Mouse (Mus musculus): ENCODE measurements around the gene Dnah2. TPM values are rescaled to one million over a fixed set of nuclear protein-coding genes. Genes with fewer than 3 reads are reported as not detected.

Dnah2 gene
- polyA plus RNA-seq, 1 experiment from 2014 or later = 0.87 TPM

DNA sequence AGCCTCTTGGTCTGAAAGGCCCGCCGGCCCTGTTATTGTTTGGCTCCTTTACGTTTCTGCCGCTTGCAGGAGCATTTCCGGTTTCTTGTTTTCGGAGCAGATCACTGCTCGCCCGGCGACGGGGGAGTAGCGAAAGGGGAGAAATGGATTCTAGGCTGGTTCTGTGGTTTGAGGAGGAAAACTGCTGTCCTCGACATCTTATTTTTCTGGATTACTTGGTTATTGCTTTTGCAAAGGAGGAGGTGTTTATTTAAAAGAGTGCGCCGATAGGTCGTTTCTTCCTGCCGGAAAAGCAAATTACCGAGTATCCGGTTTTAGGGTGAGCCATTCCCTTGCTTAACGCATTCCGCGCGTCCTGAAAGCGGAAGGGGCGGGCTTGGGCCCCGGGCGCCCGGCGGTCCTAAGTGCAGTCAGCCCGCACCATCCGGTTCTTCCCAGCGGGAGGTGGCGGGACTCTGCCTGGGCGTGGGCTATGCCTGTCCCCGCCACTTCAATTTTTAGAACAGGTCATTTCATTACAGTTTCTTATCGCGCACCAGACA is 32.3 kb upstream of the Dnah2 start:
- H3K27ac ChIP-seq = peak overlapping the region; percentile 94
- WGBS = under 1% methylated on average over 36 of the region's 36 CpGs
- H3K9ac ChIP-seq = peak overlapping the region; percentile 72
- no peaks in the 10 kb centered on the region for H3K36me3 ChIP-seq
- peak overlapping the region; percentile 64 for H3K4me3 ChIP-seq (replicated peaks)
- peaks cover 28% of the 10 kb centered on the region for H3K4me1 ChIP-seq (replicated peaks)
- ATAC-seq = peak; percentile 83
- H3K4me2 ChIP-seq (replicated peaks) = peak overlapping the region; percentile 83
- H3K27me3 ChIP-seq (replicated peaks) = no peaks in the 10 kb centered on the region
- H3K9me3 ChIP-seq = no peaks in the 10 kb centered on the region

GRCm38 (mm10) chr11:69580572-69581146 is 31.7 kb upstream of the Dnah2 start:
- Histone ChIP-seq H3K4me2 (replicated peaks) (peak overlapping the region; percentile 83), H3K4me3 (replicated peaks) (peak overlapping the region; percentile 64), H3K27me3 (replicated peaks) (no peaks in the 10 kb centered on the region), H3K9me3 (no peaks in the 10 kb centered on the region), H3K36me3 (no peaks in the 10 kb centered on the region), H3K27ac (peak overlapping the region; percentile 94), H3K4me1 (replicated peaks) (peaks cover 28% of the 10 kb centered on the region), H3K9ac (peak overlapping the region; percentile 72)
- ATAC-seq = peak; percentile 5; the same call in 1 of the 2 replicates
- WGBS = under 1% methylated on average over 25 of the region's 25 CpGs

DNA sequence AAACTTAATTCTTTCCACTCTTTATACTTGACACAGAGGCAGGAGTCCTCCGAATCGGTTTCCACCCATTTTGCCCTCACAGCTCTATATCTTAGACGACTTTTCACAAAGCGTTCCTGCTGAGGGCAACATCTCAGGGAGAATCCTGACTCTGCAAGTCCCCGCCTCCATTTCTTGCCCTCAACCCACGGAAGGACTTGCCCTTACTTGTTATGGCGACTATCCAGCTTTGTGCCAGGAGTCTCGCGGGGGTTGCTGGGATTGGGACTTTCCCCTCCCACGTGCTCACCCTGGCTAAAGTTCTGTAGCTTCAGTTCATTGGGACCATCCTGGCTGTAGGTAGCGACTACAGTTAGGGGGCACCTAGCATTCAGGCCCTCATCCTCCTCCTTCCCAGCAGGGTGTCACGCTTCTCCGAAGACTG is 31.2 kb upstream of the Dnah2 start, which contains the start of the genes Wrap53 and Trp53:
Gene Wrap53, minus strand, starts transcription at position 165 of the 424 bp plus-strand sequence.
Gene Trp53, plus strand, starts transcription at position 269 of the 424 bp plus-strand sequence.
- under 1% methylated on average over 13 of the region's 13 CpGs for WGBS
- Histone ChIP-seq H3K36me3 (no peaks in the 10 kb centered on the region), H3K27me3 (replicated peaks) (no peaks in the 10 kb centered on the region), H3K9ac (peak within 1 kb of the TSS; percentile 72), H3K9me3 (no peaks in the 10 kb centered on the region), H3K27ac (peak within 1 kb of the TSS; percentile 94), H3K4me2 (replicated peaks) (peak within 1 kb of the TSS; percentile 83), H3K4me1 (replicated peaks) (peaks cover 28% of the 10 kb centered on the region), H3K4me3 (replicated peaks) (peak within 1 kb of the TSS; percentile 73)
- peak; percentile 68 for ATAC-seq

DNA sequence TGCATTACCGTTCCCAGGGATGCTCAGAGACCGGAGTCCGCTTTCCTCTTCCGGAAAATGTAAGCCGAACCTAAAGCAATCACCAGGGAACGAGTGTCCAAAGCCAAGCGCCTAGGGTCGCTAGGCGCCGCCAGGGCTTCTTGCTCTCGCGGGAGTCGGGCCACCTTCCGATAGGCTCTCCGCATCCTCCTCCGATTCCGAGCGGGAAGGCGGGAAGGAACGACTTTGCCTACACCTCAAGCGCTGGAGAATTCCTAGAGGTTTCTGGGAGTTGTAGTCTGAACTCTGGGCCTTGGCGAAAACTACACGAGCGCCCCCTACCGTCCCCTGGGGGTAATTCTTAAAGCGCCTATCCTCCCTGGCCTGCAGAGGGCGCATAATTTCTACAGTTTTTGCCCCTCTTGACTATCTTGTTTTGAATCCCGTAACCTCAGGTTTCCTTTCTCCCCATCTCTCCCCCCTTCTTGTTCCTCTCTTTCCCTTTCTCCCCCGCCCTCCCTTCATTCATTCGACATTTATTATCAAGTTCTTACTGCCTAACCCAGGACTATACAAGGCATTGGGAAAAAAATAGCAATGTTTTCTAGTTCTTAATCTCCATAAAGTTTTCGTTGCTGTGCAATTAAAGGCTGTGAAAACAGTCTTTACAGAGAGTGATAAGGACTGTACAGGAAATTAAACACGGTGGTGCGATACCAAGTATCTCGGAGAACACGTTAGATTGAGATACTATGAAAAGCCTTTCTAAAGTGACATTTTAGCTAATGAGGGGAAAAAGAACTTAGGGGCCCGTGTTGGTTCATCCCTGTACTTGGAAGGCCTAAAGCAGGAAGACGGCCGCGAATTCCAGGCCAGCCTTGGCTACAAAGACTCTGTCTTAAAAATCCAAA is 30.5 kb upstream of the Dnah2 start:
- ATAC-seq = peak; percentile 91
- H3K9ac ChIP-seq = peak overlapping the region; percentile 72
- H3K4me1 ChIP-seq (replicated peaks) = peaks cover 28% of the 10 kb centered on the region
- peak overlapping the region; percentile 73 for H3K4me3 ChIP-seq (replicated peaks)
- no peaks in the 10 kb centered on the region for H3K9me3 ChIP-seq
- H3K27me3 ChIP-seq (replicated peaks) = no peaks in the 10 kb centered on the region
- H3K4me2 ChIP-seq (replicated peaks) = peak overlapping the region; percentile 83
- H3K36me3 ChIP-seq = peaks cover 5% of the 10 kb centered on the region; the same call in 1 of the 2 replicates
- 1% methylated on average over 39 of the region's 39 CpGs for WGBS
- peak overlapping the region; percentile 94 for H3K27ac ChIP-seq

GRCm38 (mm10) chr11:69578301-69578700 is 29.4 kb upstream of the Dnah2 start:
- no peak for ATAC-seq
- 9% methylated on average over 15 of the region's 15 CpGs for WGBS
- H3K36me3 ChIP-seq = peaks cover 5% of the 10 kb centered on the region; the same call in 1 of the 2 replicates
- peak overlapping the region; percentile 61 for H3K9ac ChIP-seq
- H3K4me2 ChIP-seq (replicated peaks) = peak overlapping the region; percentile 83
- H3K27ac ChIP-seq = peak overlapping the region; percentile 81; the same call in 1 of the 2 replicates
- H3K27me3 ChIP-seq (replicated peaks) = no peaks in the 10 kb centered on the region
- no peaks in the 10 kb centered on the region for H3K9me3 ChIP-seq
- peak overlapping the region; percentile 73 for H3K4me3 ChIP-seq (replicated peaks)
- H3K4me1 ChIP-seq (replicated peaks) = peaks cover 28% of the 10 kb centered on the region

DNA sequence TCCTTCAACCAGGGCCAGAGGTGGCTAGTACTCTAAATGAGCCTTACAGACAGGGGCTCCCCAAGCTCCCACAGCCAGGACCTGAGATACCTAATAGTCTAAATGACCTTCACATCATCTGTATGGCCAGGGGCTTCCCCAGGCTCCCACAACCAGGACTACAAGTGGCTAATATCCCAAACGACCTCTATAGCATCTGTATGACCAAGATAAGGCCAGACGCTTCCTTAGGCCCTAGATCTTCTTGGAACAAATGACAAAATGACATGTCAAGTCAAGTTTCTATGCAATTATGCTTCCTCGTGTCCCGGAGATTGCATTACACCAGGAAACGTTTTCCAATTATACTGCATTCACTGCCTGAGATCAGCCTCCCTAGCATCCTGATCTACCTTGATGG is 27.4 kb upstream of the Dnah2 start:
- no peaks in the 10 kb centered on the region for H3K27me3 ChIP-seq (replicated peaks)
- no peak for ATAC-seq
- H3K4me1 ChIP-seq (replicated peaks) = peaks cover 15% of the 10 kb centered on the region
- 65% methylated on average over 5 of the region's 5 CpGs for WGBS
- peaks cover 5% of the 10 kb centered on the region; the same call in 1 of the 2 replicates for H3K36me3 ChIP-seq
- no peak overlapping the region for H3K9ac ChIP-seq
- H3K4me2 ChIP-seq (replicated peaks) = no peak overlapping the region
- H3K4me3 ChIP-seq (replicated peaks) = no peak overlapping the region
- no peaks in the 10 kb centered on the region for H3K9me3 ChIP-seq
- no peak overlapping the region for H3K27ac ChIP-seq

DNA sequence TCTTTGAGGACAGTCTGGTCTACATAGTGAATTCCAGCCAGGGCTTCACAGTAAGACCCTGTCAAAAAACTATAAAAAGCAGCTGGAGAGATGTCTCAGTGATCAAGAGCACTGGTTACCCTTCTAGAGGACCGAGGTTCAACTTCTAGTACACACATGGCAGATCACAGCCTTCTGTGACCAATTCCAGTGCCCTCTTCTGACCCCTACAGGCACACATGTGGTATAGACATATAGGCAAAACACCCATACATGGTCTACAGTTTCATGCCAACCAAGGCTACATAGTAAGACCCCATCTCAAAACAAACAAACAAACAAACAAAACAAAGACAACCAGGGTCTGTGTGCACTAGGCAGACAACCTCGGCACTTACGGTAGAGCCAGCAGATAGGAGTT is 26.3 kb upstream of the Dnah2 start:
- Histone ChIP-seq H3K4me2 (replicated peaks) (no peak overlapping the region), H3K36me3 (peaks cover 10% of the 10 kb centered on the region; the same call in 1 of the 2 replicates), H3K9me3 (no peaks in the 10 kb centered on the region), H3K4me3 (replicated peaks) (no peak overlapping the region), H3K27me3 (replicated peaks) (no peaks in the 10 kb centered on the region), H3K27ac (no peak overlapping the region), H3K4me1 (replicated peaks) (peaks cover 15% of the 10 kb centered on the region), H3K9ac (no peak overlapping the region)
- WGBS = 64% methylated on average over 3 of the region's 3 CpGs
- no peak for ATAC-seq

GRCm38 (mm10) chr11:69565131-69565530 is 16.2 kb upstream of the Dnah2 start:
- H3K36me3 ChIP-seq = peaks cover 12% of the 10 kb centered on the region
- no peaks in the 10 kb centered on the region for H3K9me3 ChIP-seq
- no peak overlapping the region for H3K9ac ChIP-seq
- H3K4me2 ChIP-seq (replicated peaks) = no peak overlapping the region
- WGBS = 70% methylated on average over 8 of the region's 8 CpGs
- no peaks in the 10 kb centered on the region for H3K27me3 ChIP-seq (replicated peaks)
- H3K4me3 ChIP-seq (replicated peaks) = no peak overlapping the region
- no peak overlapping the region for H3K27ac ChIP-seq
- no peak for ATAC-seq
- H3K4me1 ChIP-seq (replicated peaks) = peaks cover 9% of the 10 kb centered on the region

- no peak for ATAC-seq
- peaks cover 16% of the 10 kb centered on the region for H3K4me1 ChIP-seq (replicated peaks)
- 56% methylated on average over 3 of the region's 3 CpGs for WGBS
- H3K36me3 ChIP-seq = peaks cover 12% of the 10 kb centered on the region
- no peak overlapping the region for H3K9ac ChIP-seq
- H3K9me3 ChIP-seq = no peaks in the 10 kb centered on the region
- H3K4me2 ChIP-seq (replicated peaks) = no peak overlapping the region
- no peak overlapping the region for H3K4me3 ChIP-seq (replicated peaks)
- H3K27me3 ChIP-seq (replicated peaks) = no peaks in the 10 kb centered on the region
- no peak overlapping the region for H3K27ac ChIP-seq
Measured at GRCm38 (mm10) chr11:69564391-69564790, 15.5 kb upstream of the Dnah2 start.

GRCm38 (mm10) chr11:69563373-69563772 is 14.5 kb upstream of the Dnah2 start:
- Histone ChIP-seq H3K27me3 (replicated peaks) (no peaks in the 10 kb centered on the region), H3K27ac (no peak overlapping the region), H3K4me3 (replicated peaks) (no peak overlapping the region), H3K36me3 (peaks cover 12% of the 10 kb centered on the region), H3K4me2 (replicated peaks) (no peak overlapping the region), H3K4me1 (replicated peaks) (peaks cover 23% of the 10 kb centered on the region), H3K9ac (no peak overlapping the region), H3K9me3 (no peaks in the 10 kb centered on the region)
- no peak for ATAC-seq
- 62% methylated on average over 13 of the region's 13 CpGs for WGBS

DNA sequence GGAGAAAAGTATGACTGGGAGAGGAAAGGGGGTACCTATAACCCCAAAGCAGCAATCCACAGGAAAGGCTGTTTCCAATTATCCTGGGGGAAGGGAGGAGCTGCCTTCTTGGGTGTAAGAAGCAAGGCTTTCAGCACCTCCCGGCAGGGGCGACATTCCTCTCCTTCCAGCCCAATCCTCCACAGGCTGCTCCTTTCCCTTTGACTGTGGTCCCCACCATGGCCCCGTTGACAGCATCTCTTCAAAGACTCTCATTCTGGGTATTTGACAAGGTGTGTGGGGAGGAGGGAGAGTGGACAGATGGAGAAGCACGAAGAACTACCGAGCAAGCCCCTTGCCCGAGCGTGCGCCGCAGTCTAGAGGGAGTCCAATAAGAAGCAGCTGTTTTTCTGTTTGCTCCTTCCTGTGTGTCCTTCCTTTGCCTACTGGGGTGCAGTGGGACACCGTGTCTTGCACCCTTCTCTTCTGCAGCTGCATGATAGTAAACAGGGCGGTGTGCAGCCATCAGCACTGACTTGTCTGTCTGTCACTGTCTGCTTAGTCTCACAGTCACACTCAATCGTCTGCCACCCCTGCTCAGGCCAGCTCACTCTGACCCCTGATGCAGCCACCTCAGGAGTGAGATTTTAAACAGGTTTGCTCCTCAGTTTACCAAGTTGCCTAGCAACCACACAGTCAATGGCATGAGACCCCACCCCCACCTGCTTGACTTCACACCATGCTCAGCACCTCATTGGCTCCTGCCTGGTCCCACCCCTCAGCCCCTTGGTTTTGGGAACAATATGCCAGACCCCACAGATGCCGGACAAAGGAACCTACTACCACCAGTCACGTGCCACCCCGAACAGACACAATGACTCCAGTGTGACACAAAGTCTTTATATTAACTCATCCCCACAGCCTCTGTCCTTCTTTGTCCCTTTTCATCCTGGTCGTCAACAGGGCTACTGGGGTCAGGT is 12.3 kb upstream of the Dnah2 start:
- Histone ChIP-seq H3K4me3 (replicated peaks) (peak overlapping the region; percentile 56; the same call in 1 of the 2 replicates), H3K4me2 (replicated peaks) (peak overlapping the region; percentile 96), H3K36me3 (peaks cover 9% of the 10 kb centered on the region; the same call in 1 of the 2 replicates), H3K4me1 (replicated peaks) (peaks cover 23% of the 10 kb centered on the region), H3K9ac (no peak overlapping the region; the same call in 1 of the 2 replicates), H3K9me3 (no peaks in the 10 kb centered on the region), H3K27ac (no peak overlapping the region), H3K27me3 (replicated peaks) (no peaks in the 10 kb centered on the region)
- no peak for ATAC-seq
- WGBS = 42% methylated on average over 16 of the region's 16 CpGs
